ENCODE assay signal across 8 mouse cellular contexts in genomic region chr5:137306439-137307005, GRCm38 (mm10). TPM values are rescaled to one million over a fixed set of nuclear protein-coding genes. Genes with fewer than 3 reads are reported as not detected.
DNase-seq lines count a peak whose midpoint lies in the region; ATAC-seq and TF ChIP-seq lines count a peak whose summit lies in the region.

No protein-coding gene starts in this region.

- peak overlapping the region; percentile 84 for H3K9ac ChIP-seq in hindbrain, embryonic 16.5 days (ENCODE audit: low read depth, low read length)
- H3K9ac ChIP-seq in midbrain, embryonic 16.5 days (ENCODE audit: low read depth, low read length): peak overlapping the region; percentile 99

- H3K27me3 ChIP-seq in kidney, adult 2 months (replicated peaks; ENCODE audit: control insufficient read depth, insufficient read depth, low read length): no peaks in the 10 kb centered on the region
- no peaks in the 10 kb centered on the region for H3K27me3 ChIP-seq in hindbrain, embryonic 16.5 days (replicated peaks; ENCODE audit: control insufficient read depth, insufficient read depth, low read length)
- H3K27me3 ChIP-seq in midbrain, embryonic 16.5 days (ENCODE audit: control insufficient read depth, insufficient read depth, low read depth, low read length): no peaks in the 10 kb centered on the region

- no peaks in the 10 kb centered on the region for H3K9me3 ChIP-seq in hindbrain, embryonic 16.5 days (ENCODE audit: control insufficient read depth, low read length)
- no peaks in the 10 kb centered on the region for H3K9me3 ChIP-seq in midbrain, embryonic 16.5 days (replicated peaks; ENCODE audit: control insufficient read depth, low read length, poor library complexity, severe bottlenecking)

- ATAC-seq in hindbrain, embryonic 16.5 days: no peak
- ATAC-seq in midbrain, embryonic 16.5 days: no peak

- 0 out of 2 replicates have a peak overlapping the region, but pooled peaks have one; percentile 10 for H3K27ac ChIP-seq in kidney, adult 2 months (ENCODE audit: insufficient read depth, low read depth, low read length)
- peak overlapping the region; percentile 93 for H3K27ac ChIP-seq in hindbrain, embryonic 16.5 days (ENCODE audit: low read depth, low read length)
- peak overlapping the region; percentile 95 for H3K27ac ChIP-seq in midbrain, embryonic 16.5 days (ENCODE audit: low read length)

- H3K4me1 ChIP-seq in kidney, adult 2 months (ENCODE audit: control insufficient read depth, insufficient read depth, low read length): peaks cover 9% of the 10 kb centered on the region; the same call in 1 of the 2 replicates
- peaks cover 33% of the 10 kb centered on the region for H3K4me1 ChIP-seq in hindbrain, embryonic 16.5 days (ENCODE audit: control insufficient read depth, insufficient read depth, low read depth, low read length)
- H3K4me1 ChIP-seq in midbrain, embryonic 16.5 days (ENCODE audit: control insufficient read depth, insufficient read depth, low read length): peaks cover 34% of the 10 kb centered on the region

- peak overlapping the region; percentile 71 for H3K4me3 ChIP-seq in kidney, adult 2 months (ENCODE audit: insufficient read depth, low read depth, low read length)
- peak overlapping the region; percentile 69 for H3K4me3 ChIP-seq in hindbrain, embryonic 16.5 days (ENCODE audit: low read length)
- peak overlapping the region; percentile 91 for H3K4me3 ChIP-seq in midbrain, embryonic 16.5 days (ENCODE audit: low read depth, low read length)

- TF ChIP-seq CTCF in kidney, adult 2 months (conservative IDR thresholded peaks at IDR 0.05; ENCODE audit: insufficient read depth, insufficient read length, low read depth, low read length): no peak

- H3K4me2 ChIP-seq in hindbrain, embryonic 16.5 days (ENCODE audit: low read length): peak overlapping the region; percentile 81
- peak overlapping the region; percentile 89 for H3K4me2 ChIP-seq in midbrain, embryonic 16.5 days (ENCODE audit: low read length)

- DNase-seq in kidney, adult 2 months: no peak
- DNase-seq in kidney, postnatal 25 days: no peak
- DNase-seq in NIH3T3 (ENCODE audit: low read depth): peak; percentile 32
- no peak for DNase-seq in adrenal gland, postnatal 25 days
- DNase-seq in gastrocnemius, postnatal 14 days: no peak
- DNase-seq in urinary bladder, adult 2 months (ENCODE audit: low spot score): no peak

- WGBS in kidney, adult 2 months: 8% methylated on average over 12 of the region's 12 CpGs
- WGBS in hindbrain, embryonic 16.5 days: 14% methylated on average over 12 of the region's 12 CpGs
- WGBS in midbrain, embryonic 16.5 days: 13% methylated on average over 12 of the region's 12 CpGs

- intact Hi-C loops in gastrocnemius, postnatal 14 days (cut with DNase I; ENCODE audit: low total_unique reads): no loop called here

- TF ChIP-seq POLR2A in kidney, adult 2 months (IDR thresholded peaks at IDR 0.05; ENCODE audit: low read depth, low read length): no peak

- H3K36me3 ChIP-seq in kidney, adult 2 months (ENCODE audit: control insufficient read depth, insufficient read depth, low read length): no peaks in the 10 kb centered on the region; the same call in 1 of the 2 replicates
- peaks cover 13% of the 10 kb centered on the region for H3K36me3 ChIP-seq in hindbrain, embryonic 16.5 days (ENCODE audit: control insufficient read depth, insufficient read depth, low read length)
- peaks cover 21% of the 10 kb centered on the region for H3K36me3 ChIP-seq in midbrain, embryonic 16.5 days (ENCODE audit: control insufficient read depth, insufficient read depth, low read length)

RNA-seq across cellular contexts. Expression of gene Srrt, which starts 1.0 kb away (rescaled TPM):
- 83.0 and 86.9 TPM in 2 replicates for polyA plus RNA-seq in kidney, adult 2 months (2012; rRNA removed)
- 88.1 and 100 TPM in 2 replicates for polyA plus RNA-seq in hindbrain, embryonic 16.5 days (2015; fragmentation: Nextera tagmentation; extraction: Ambion mirVana)
- 97.2 and 103 TPM in 2 replicates for polyA plus RNA-seq in midbrain, embryonic 16.5 days (2015; fragmentation: Nextera tagmentation; extraction: Ambion mirVana)
- total RNA-seq in adrenal gland, postnatal 25 days (2021): 164 and 195 TPM in 2 replicates
- 10 to 100 TPM; 39.0 to 40.6 TPM for total RNA-seq in gastrocnemius, postnatal 14 days (2021)
- polyA plus RNA-seq in urinary bladder, adult 2 months (2012; rRNA removed): 163 and 168 TPM in 2 replicates

RNA-seq across cellular contexts. Expression of gene Trip6, which starts 7.7 kb away (rescaled TPM):
- 53.2 and 60.2 TPM in 2 replicates for polyA plus RNA-seq in kidney, adult 2 months (2012; rRNA removed)
- 13.2 and 17.3 TPM in 2 replicates for polyA plus RNA-seq in hindbrain, embryonic 16.5 days (2015; fragmentation: Nextera tagmentation; extraction: Ambion mirVana)
- 13.1 TPM in 2 replicates for polyA plus RNA-seq in midbrain, embryonic 16.5 days (2015; fragmentation: Nextera tagmentation; extraction: Ambion mirVana)
- total RNA-seq in adrenal gland, postnatal 25 days (2021): 32.3 and 40.8 TPM in 2 replicates
- total RNA-seq in gastrocnemius, postnatal 14 days (2021): 1 to 10 TPM; 7.9 to 9.6 TPM
- 54.5 and 62.8 TPM in 2 replicates for polyA plus RNA-seq in urinary bladder, adult 2 months (2012; rRNA removed)

RNA-seq across cellular contexts. Expression of gene Ufsp1, which starts 12.1 kb away (rescaled TPM):
- 17.3 and 18.4 TPM in 2 replicates for polyA plus RNA-seq in kidney, adult 2 months (2012; rRNA removed)
- polyA plus RNA-seq in hindbrain, embryonic 16.5 days (2015; fragmentation: Nextera tagmentation; extraction: Ambion mirVana): 25.5 and 29.6 TPM in 2 replicates
- 18.4 and 20.9 TPM in 2 replicates for polyA plus RNA-seq in midbrain, embryonic 16.5 days (2015; fragmentation: Nextera tagmentation; extraction: Ambion mirVana)
- 9.6 and 12.1 TPM in 2 replicates for total RNA-seq in adrenal gland, postnatal 25 days (2021)
- 10 to 100 TPM; 30.5 to 36.3 TPM for total RNA-seq in gastrocnemius, postnatal 14 days (2021)
- polyA plus RNA-seq in urinary bladder, adult 2 months (2012; rRNA removed): 8.2 and 9.0 TPM in 2 replicates

RNA-seq across cellular contexts. Expression of gene Ache, which starts 19.2 kb away (rescaled TPM):
- polyA plus RNA-seq in kidney, adult 2 months (2012; rRNA removed): 4.7 and 5.1 TPM in 2 replicates
- 86.8 and 102 TPM in 2 replicates for polyA plus RNA-seq in hindbrain, embryonic 16.5 days (2015; fragmentation: Nextera tagmentation; extraction: Ambion mirVana)
- polyA plus RNA-seq in midbrain, embryonic 16.5 days (2015; fragmentation: Nextera tagmentation; extraction: Ambion mirVana): 46.5 and 65.9 TPM in 2 replicates
- total RNA-seq in adrenal gland, postnatal 25 days (2021): 6.7 and 10.9 TPM in 2 replicates
- 10 to 100 TPM; 48.8 to 59.8 TPM for total RNA-seq in gastrocnemius, postnatal 14 days (2021)
- 0.87 and 1.1 TPM in 2 replicates for polyA plus RNA-seq in urinary bladder, adult 2 months (2012; rRNA removed)

RNA-seq across cellular contexts. Expression of gene Slc12a9, which starts 26.9 kb away (rescaled TPM):
- polyA plus RNA-seq in kidney, adult 2 months (2012; rRNA removed): 21.6 and 25.9 TPM in 2 replicates
- polyA plus RNA-seq in hindbrain, embryonic 16.5 days (2015; fragmentation: Nextera tagmentation; extraction: Ambion mirVana): 24.5 and 26.7 TPM in 2 replicates
- polyA plus RNA-seq in midbrain, embryonic 16.5 days (2015; fragmentation: Nextera tagmentation; extraction: Ambion mirVana): 26.8 and 27.3 TPM in 2 replicates
- 9.2 and 17.7 TPM in 2 replicates for total RNA-seq in adrenal gland, postnatal 25 days (2021)
- 1 to 10 TPM; 3.1 to 3.3 TPM for total RNA-seq in gastrocnemius, postnatal 14 days (2021)
- 16.6 and 17.1 TPM in 2 replicates for polyA plus RNA-seq in urinary bladder, adult 2 months (2012; rRNA removed)

Comparison
In these comparisons a context has a peak if more than half of its experiments do, and no peak if none do; other contexts are left out.
1. H3K27ac ChIP-seq: peak in every context shown above with its lines; median percentile 95 in midbrain, embryonic 16.5 days; 93 in hindbrain, embryonic 16.5 days; 10 in kidney, adult 2 months.